Mouse (Mus musculus): ENCODE data around the gene Shox2.

DNA sequence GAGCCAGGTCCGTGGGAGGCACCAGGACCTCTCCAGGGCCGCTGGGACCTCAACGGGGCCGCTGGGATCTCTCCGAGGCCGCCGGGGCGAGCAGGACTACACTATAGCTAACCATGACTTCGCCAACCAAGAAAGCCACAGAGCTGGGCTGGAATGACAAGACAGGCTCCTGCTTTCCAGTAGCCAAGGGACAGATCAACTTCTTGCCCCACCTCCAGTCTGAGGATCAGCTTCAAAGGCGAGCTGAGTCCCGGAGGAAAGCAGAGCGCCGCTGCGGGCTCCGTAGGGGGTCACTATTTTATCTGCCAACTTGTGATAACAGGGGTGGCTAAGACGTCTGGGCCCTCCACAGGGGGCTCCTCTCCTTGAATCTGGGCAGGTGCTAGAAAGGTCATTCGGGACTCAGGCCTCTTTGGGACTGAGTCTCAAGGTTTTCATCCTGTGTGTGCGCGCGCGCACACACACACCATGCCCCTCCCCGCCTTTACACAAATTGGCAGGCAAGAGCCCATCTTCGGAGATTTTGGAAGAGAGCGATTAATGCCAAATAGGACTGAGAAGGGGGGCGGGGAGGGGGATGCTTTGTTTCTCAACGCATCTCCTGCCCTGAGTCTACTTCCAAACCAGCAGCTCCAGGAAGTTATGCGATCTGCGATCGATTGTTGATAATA lies 10.8 kb downstream of the Shox2 start:
- TF ChIP-seq CTCF (IDR thresholded peaks at IDR 0.05) (no peak), EP300 (IDR thresholded peaks at IDR 0.05) (no peak)

Measured in lung, postnatal 0 days (tissue).